Mouse (Mus musculus) liver, postnatal 0 days (tissue): ENCODE results near the gene Tedc2. TPM values are rescaled to one million over a fixed set of nuclear protein-coding genes. Genes with fewer than 3 reads are reported as not detected.
A peak's percentile ranks its signal among the peaks of the same experiment; 100 is the strongest.

Experiments used
- ATAC-seq: fragments of 200-750 bp; cut with Nextera tagmentation; 2 replicates; pipeline ENCODE4 v1.8.0; 2017; ENCODE audit warnings: mild to moderate bottlenecking, moderate library complexity
- DNase-seq: peaks from one replicate; pipeline ENCODE4 v3.0.0-alpha.2; 2016
- H3K27ac ChIP-seq: fragments of 300-500 bp; sonication (generic); 2 replicates; pipeline ENCODE4 v1.5.1; 2014; ENCODE audit warnings: antibody characterized with exemption, moderate library complexity, mild to moderate bottlenecking, low read depth
- H3K27me3 ChIP-seq: fragments of 300-500 bp; sonication (generic); 2 replicates; pipeline ENCODE4 v1.6.1; 2014; ENCODE audit warnings: low read length, control low read depth, mixed read lengths; ENCODE audit not compliant: insufficient read depth
- H3K36me3 ChIP-seq: fragments of 300-500 bp; sonication (generic); replicated peaks from 2 replicates; pipeline ENCODE4 v1.6.1; 2014; ENCODE audit warnings: mild to moderate bottlenecking, control low read depth, low read length, moderate library complexity, mixed read lengths; ENCODE audit not compliant: insufficient read depth
- H3K4me1 ChIP-seq: fragments of 300-500 bp; sonication (generic); 2 replicates; pipeline ENCODE4 v1.6.1; 2014; ENCODE audit warnings: antibody characterized with exemption, mild to moderate bottlenecking, control low read depth; ENCODE audit not compliant: insufficient read depth
- H3K4me2 ChIP-seq: fragments of 300-500 bp; sonication (generic); 2 replicates; pipeline ENCODE4 v1.6.1; 2014; ENCODE audit warnings: low read depth, mild to moderate bottlenecking, low read length, moderate library complexity, mixed read lengths
- H3K4me3 ChIP-seq: fragments of 300-500 bp; sonication (generic); 2 replicates; pipeline ENCODE4 v1.5.1; 2014; ENCODE audit warnings: low read depth, low read length
- H3K9ac ChIP-seq: fragments of 300-500 bp; sonication (generic); replicated peaks from 2 replicates; pipeline ENCODE4 v1.6.1; 2014; ENCODE audit warnings: mild to moderate bottlenecking, moderate library complexity
- H3K9me3 ChIP-seq: fragments of 300-500 bp; sonication (generic); 2 replicates; pipeline ENCODE4 v1.6.1; 2016; ENCODE audit warnings: mild to moderate bottlenecking, control low read depth, low read length, mixed read lengths
- CTCF ChIP-seq: sonication (generic); IDR thresholded peaks from 2 replicates; pipeline ENCODE4 v1.5.1; 2016; ENCODE audit warnings: antibody characterized with exemption, low read depth
- EP300 ChIP-seq: IDR thresholded peaks from 2 replicates; pipeline ENCODE4 v1.6.1; 2016; ENCODE audit warnings: antibody characterized with exemption, low read depth, mild to moderate bottlenecking
- WGBS: fragments of 180-500 bp; shearing (Covaris S2); extraction: QIAGEN DNeasy Blood & Tissue Kit; methylation state at CpG from one replicate; pipeline ENCODE4 v1.1.7; 2014; ENCODE audit not compliant: insufficient replicate concordance; 5-methylcytosine and 5-hydroxymethylcytosine counted together
- polyA plus RNA-seq: library from polyadenylated mRNA; unstranded; fragments of >200 nt; fragmentation: Nextera tagmentation; extraction: Ambion mirVana; gene quantifications from 2 replicates; pipeline ENCODE4 v1.2.1, GENCODE M21; 2015

Gene Tedc2
- polyA plus RNA-seq, 1 experiment from 2014 or later: 7.4 TPM

DNA sequence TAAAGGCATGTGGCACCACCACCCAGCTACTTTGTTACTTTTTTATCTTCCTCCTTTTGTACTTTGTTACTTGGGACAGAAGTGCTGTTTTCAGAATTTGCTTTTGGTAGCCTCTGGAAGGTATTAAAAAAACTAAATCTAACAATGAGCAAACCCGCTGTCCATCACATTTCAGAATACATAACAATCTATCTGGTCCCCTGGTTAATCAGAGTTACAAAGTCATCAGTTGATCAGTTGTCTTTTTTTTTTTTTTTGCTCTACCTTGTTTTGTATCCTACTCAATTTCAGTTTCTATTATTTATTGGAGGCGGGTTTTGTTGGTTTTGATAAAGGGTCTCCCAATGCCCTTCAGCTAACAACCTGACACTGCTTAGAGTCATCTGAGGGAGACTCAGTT lies 31.7 kb upstream of the Tedc2 start:
- peak overlapping the region; percentile 92 for H3K4me2 ChIP-seq
- H3K4me1 ChIP-seq: peaks cover 16% of the 10 kb centered on the region
- ATAC-seq (no peak), DNase-seq (no peak)
- peaks cover 18% of the 10 kb centered on the region for H3K36me3 ChIP-seq
- TF ChIP-seq EP300 (no peak), CTCF (no peak)
- 93% methylated on average over 2 of the region's 2 CpGs for WGBS
- H3K27me3 ChIP-seq: no peaks in the 10 kb centered on the region
- no peaks in the 10 kb centered on the region for H3K9me3 ChIP-seq
- peak overlapping the region; percentile 85 for H3K9ac ChIP-seq
- peak overlapping the region; percentile 70; the same call in 1 of the 2 replicates for H3K4me3 ChIP-seq
- peak overlapping the region; percentile 81; the same call in 1 of the 2 replicates for H3K27ac ChIP-seq

DNA sequence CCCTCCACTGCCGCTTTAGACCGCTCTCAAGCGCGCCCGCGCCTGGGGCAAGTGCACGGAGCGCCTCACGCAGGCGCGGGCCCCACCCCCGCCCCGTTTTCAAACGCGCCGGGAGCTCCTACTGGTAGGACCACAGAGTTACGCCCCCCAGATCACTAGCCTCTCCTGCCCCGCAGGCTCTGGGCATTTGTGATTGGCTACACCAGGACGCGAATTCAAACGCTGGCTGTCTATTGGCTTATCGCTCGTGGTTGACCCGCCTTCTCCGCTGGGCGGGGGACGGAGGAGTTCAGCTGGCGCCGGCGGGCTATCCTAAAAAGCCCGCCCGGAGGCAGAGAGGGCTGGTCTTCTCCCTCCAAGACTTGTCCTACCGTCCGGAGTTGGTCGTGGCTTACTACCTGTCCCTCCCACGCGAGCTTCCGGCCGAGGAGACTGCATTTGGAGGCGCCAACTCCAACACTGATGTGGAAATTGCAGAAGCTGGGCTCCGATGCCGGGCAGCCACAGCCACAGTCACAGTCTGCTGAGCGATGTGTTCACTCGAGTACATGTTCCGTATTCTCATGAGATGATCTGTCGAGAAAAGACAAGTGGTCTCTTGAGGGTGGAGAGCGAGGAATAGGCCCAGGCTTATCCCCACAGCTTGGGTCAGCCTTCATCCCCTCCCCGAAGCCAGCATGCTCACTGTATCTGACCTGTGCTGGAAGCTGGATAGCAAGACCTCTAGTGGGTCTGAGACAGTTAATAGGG lies 30.8 kb upstream of the Tedc2 start, which contains the start of gene Ccnf:
TSS of gene Ccnf (minus strand) at position 165 of the 750 bp plus-strand sequence.
- peak; percentile 53 for TF ChIP-seq CTCF
- TF ChIP-seq EP300: no peak
- ATAC-seq (peak; percentile 99), DNase-seq (peak; percentile 97)
- Histone ChIP-seq H3K27me3 (no peaks in the 10 kb centered on the region), H3K9me3 (no peaks in the 10 kb centered on the region), H3K36me3 (peaks cover 25% of the 10 kb centered on the region), H3K27ac (peak within 1 kb of the TSS; percentile 81), H3K9ac (peak within 1 kb of the TSS; percentile 85), H3K4me3 (peak within 1 kb of the TSS; percentile 70), H3K4me1 (peaks cover 16% of the 10 kb centered on the region), H3K4me2 (peak within 1 kb of the TSS; percentile 92)
- under 1% methylated on average over 40 of the region's 48 CpGs for WGBS

DNA sequence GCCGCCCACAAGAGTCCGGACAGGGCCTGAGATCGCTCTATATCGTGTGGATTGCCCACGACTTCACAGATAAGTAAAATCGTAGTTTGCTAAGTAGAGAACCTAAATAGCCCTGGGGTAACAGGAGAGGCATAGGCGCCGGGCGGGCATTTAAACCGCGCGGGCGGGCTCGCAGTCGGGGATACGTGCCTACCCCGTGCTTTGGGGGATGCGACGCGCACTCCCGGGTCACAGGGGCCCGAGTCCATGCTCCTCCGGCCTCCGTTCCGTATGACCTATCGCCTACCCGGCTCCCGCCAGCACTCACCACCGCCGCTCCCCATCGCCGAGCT lies 30.3 kb upstream of the Tedc2 start:
- Histone ChIP-seq H3K27ac (peak overlapping the region; percentile 46), H3K4me2 (peak overlapping the region; percentile 92), H3K4me3 (peak overlapping the region; percentile 70), H3K4me1 (peaks cover 16% of the 10 kb centered on the region), H3K9me3 (no peaks in the 10 kb centered on the region), H3K27me3 (no peaks in the 10 kb centered on the region), H3K9ac (peak overlapping the region; percentile 78), H3K36me3 (peaks cover 30% of the 10 kb centered on the region)
- no peak for DNase-seq
- ATAC-seq: no peak; the same call in 1 of the 2 replicates
- TF ChIP-seq EP300: no peak
- TF ChIP-seq CTCF: no peak
- under 1% methylated on average over 32 of the region's 32 CpGs for WGBS

DNA sequence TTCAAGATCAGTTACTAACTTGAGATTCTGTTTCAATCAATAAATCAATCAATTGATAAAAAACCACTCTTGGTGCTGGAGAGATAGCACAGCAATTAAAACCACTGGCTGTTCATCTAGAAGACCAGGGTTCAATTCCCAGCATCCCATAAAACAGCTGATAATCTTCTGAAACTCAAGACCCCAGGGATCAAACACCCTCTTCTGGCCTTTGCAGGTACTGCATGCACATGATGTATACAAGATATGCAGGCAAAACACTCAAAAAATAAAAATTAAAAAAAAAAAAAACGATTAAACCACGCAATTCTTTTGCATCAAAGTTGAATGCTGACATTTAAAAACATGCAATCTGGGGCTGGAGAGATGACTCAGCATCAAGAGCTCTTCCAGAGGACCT lies 28.0 kb upstream of the Tedc2 start:
- H3K4me3 ChIP-seq: no peak overlapping the region; the same call in 1 of the 2 replicates

DNA sequence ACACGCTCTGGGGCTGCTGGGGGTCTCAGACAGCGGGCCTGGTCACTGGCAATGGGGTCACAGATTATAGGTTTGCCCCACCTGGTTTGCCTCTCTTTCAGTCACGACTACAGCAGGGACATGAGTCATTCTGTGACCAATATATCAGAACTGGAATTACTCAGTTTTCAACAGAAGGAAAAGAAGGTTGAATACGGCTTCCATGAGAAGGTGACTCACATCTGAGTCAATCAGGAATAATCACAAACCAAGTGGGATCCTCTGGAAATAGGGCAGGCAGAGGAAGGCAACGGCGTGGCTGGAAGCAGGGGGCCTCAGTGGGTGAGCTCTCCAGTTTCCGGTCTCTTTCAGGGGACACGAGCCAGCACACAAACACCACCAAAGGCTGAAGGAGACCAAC lies 23.4 kb upstream of the Tedc2 start:
- TF ChIP-seq CTCF: no peak
- TF ChIP-seq EP300: no peak
- H3K9ac ChIP-seq: no peak overlapping the region
- DNase-seq: no peak
- H3K36me3 ChIP-seq: peaks cover 87% of the 10 kb centered on the region
- ATAC-seq: no peak
- 96% methylated on average over 8 of the region's 8 CpGs for WGBS
- no peaks in the 10 kb centered on the region for H3K4me1 ChIP-seq
- H3K4me3 ChIP-seq: no peak overlapping the region
- no peak overlapping the region for H3K27ac ChIP-seq
- no peak overlapping the region for H3K4me2 ChIP-seq
- no peaks in the 10 kb centered on the region for H3K9me3 ChIP-seq
- no peaks in the 10 kb centered on the region for H3K27me3 ChIP-seq

More for the DNA sequence above, 28.0 kb upstream of the Tedc2 start:
- TF ChIP-seq EP300 (no peak), CTCF (peak; percentile 52)
- no peak overlapping the region for H3K9ac ChIP-seq
- H3K36me3 ChIP-seq: peaks cover 47% of the 10 kb centered on the region
- no peaks in the 10 kb centered on the region for H3K9me3 ChIP-seq
- no peak overlapping the region for H3K27ac ChIP-seq
- DNase-seq (no peak), ATAC-seq (no peak)
- no peak overlapping the region for H3K4me2 ChIP-seq
- H3K27me3 ChIP-seq: no peaks in the 10 kb centered on the region
- H3K4me1 ChIP-seq: peaks cover 14% of the 10 kb centered on the region
- WGBS: 97% methylated on average over 2 of the region's 2 CpGs

DNA sequence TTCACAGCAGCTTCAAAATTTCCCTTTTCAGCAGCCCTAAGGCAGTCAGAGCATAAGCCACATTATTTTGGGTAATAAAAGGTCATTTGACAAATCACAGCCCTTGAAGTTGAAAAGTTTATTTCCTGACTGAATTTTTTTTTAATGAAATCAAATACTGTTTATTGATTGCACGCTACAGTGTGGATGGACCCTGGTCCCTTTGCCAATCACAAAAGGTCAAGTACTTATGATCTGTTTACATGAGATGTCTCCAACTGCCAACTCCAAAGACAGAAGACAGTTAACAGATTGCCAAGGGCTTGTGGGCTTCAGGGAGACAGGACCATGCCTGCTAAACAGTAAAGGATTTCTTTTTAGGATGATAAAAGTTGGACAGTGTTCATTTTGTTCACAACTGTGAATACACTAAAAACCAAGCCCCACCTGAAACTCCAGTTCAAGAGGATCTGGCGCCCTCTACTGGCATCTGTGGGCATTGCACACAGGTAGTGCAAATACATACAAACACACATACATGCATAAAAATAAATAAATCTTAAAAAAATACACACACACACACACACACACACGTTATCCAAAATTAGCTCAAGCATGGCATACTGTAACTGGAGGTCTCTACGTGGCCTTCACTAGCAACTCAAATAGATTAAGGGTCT lies 22.8 kb upstream of the Tedc2 start:
- Histone ChIP-seq H3K4me2 (no peak overlapping the region), H3K9me3 (no peaks in the 10 kb centered on the region), H3K27ac (no peak overlapping the region), H3K36me3 (peaks cover 87% of the 10 kb centered on the region), H3K27me3 (no peaks in the 10 kb centered on the region), H3K9ac (no peak overlapping the region), H3K4me1 (no peaks in the 10 kb centered on the region), H3K4me3 (no peak overlapping the region)
- DNase-seq (peak; percentile 82), ATAC-seq (no peak)
- WGBS: 89% methylated on average over 4 of the region's 4 CpGs
- TF ChIP-seq EP300 (no peak), CTCF (peak; percentile 88)
